Mouse (Mus musculus) midbrain, embryonic 10.5 days (tissue): ENCODE results near the gene Nuak1. TPM values are rescaled to one million over a fixed set of nuclear protein-coding genes. Genes with fewer than 3 reads are reported as not detected.
A peak's percentile ranks its signal among the peaks of the same experiment; 100 is the strongest.

ENCODE experiments used
- DNase-seq: peaks from one replicate; pipeline ENCODE4 v3.0.0-alpha.2; 2017; ENCODE audit warnings: low spot score
- H3K27ac ChIP-seq: fragments of 300-500 bp; sonication (generic); replicated peaks from 2 replicates; pipeline ENCODE4 v1.5.1; 2016; ENCODE audit warnings: mild to moderate bottlenecking
- H3K27me3 ChIP-seq: fragments of 300-500 bp; sonication (generic); 2 replicates; pipeline ENCODE4 v1.6.1; 2016; ENCODE audit warnings: low read depth, mild to moderate bottlenecking; ENCODE audit not compliant: poor library complexity, severe bottlenecking
- H3K36me3 ChIP-seq: fragments of 300-500 bp; sonication (generic); 2 replicates; pipeline ENCODE4 v1.6.1; 2016; ENCODE audit warnings: mild to moderate bottlenecking, moderate library complexity
- H3K4me1 ChIP-seq: fragments of 300-500 bp; sonication (generic); 2 replicates; pipeline ENCODE4 v1.6.1; 2016
- H3K4me3 ChIP-seq: fragments of 300-500 bp; sonication (generic); 2 replicates; pipeline ENCODE4 v1.5.1; 2016; ENCODE audit warnings: mild to moderate bottlenecking, moderate library complexity
- H3K9me3 ChIP-seq: fragments of 300-500 bp; sonication (generic); replicated peaks from 2 replicates; pipeline ENCODE4 v1.6.1; 2016; ENCODE audit warnings: mild to moderate bottlenecking
- WGBS: fragments of 180-500 bp; shearing (Covaris S2); methylation state at CpG from one replicate; pipeline ENCODE4 v1.1.7; 2016; 5-methylcytosine and 5-hydroxymethylcytosine counted together
- polyA plus RNA-seq: library from polyadenylated mRNA; unstranded; fragments of >200 nt; fragmentation: Nextera tagmentation; extraction: Ambion mirVana; gene quantifications from 2 replicates; pipeline ENCODE4 v1.2.1, GENCODE M21; 2016

The Nuak1 gene
- polyA plus RNA-seq, 1 experiment from 2014 or later = 4.0 TPM

- DNase-seq = peak; percentile 64
- Histone ChIP-seq H3K9me3 (no peaks in the 10 kb centered on the region), H3K4me3 (no peak overlapping the region), H3K4me1 (peaks cover 61% of the 10 kb centered on the region), H3K27ac (peak overlapping the region; percentile 83), H3K27me3 (no peaks in the 10 kb centered on the region), H3K36me3 (no peaks in the 10 kb centered on the region)
- WGBS = 19% methylated on average over 6 of the region's 6 CpGs
Observed at GRCm38 (mm10) chr10:84467555-84468164, 27.3 kb upstream of the Nuak1 start.

- DNase-seq = no peak
- Histone ChIP-seq H3K36me3 (no peaks in the 10 kb centered on the region), H3K9me3 (no peaks in the 10 kb centered on the region), H3K27ac (peak overlapping the region; percentile 66), H3K27me3 (no peaks in the 10 kb centered on the region), H3K4me3 (no peak overlapping the region), H3K4me1 (peaks cover 61% of the 10 kb centered on the region)
- 68% methylated on average over 4 of the region's 4 CpGs for WGBS
Observed at GRCm38 (mm10) chr10:84465511-84465910, 25.1 kb upstream of the Nuak1 start.

- H3K4me3 ChIP-seq = no peak overlapping the region
- WGBS = 82% methylated on average over 8 of the region's 8 CpGs
- peaks cover 52% of the 10 kb centered on the region for H3K4me1 ChIP-seq
- no peak for DNase-seq
- H3K27me3 ChIP-seq = no peaks in the 10 kb centered on the region
- no peaks in the 10 kb centered on the region for H3K9me3 ChIP-seq
- no peaks in the 10 kb centered on the region for H3K36me3 ChIP-seq
- H3K27ac ChIP-seq = peak overlapping the region; percentile 10; the same call in 1 of the 2 replicates
Observed at GRCm38 (mm10) chr10:84460420-84461101, 20.2 kb upstream of the Nuak1 start.

- H3K36me3 ChIP-seq = no peaks in the 10 kb centered on the region
- WGBS = 84% methylated on average over 5 of the region's 5 CpGs
- H3K4me3 ChIP-seq = no peak overlapping the region
- no peak for DNase-seq
- H3K9me3 ChIP-seq = no peaks in the 10 kb centered on the region
- no peaks in the 10 kb centered on the region for H3K27me3 ChIP-seq
- peaks cover 34% of the 10 kb centered on the region for H3K4me1 ChIP-seq
- H3K27ac ChIP-seq = peak overlapping the region; percentile 52; the same call in 1 of the 2 replicates
Observed at GRCm38 (mm10) chr10:84458094-84458493, 17.7 kb upstream of the Nuak1 start.

- Histone ChIP-seq H3K27me3 (no peaks in the 10 kb centered on the region), H3K36me3 (no peaks in the 10 kb centered on the region), H3K27ac (0 out of 2 replicates have a peak overlapping the region, but pooled peaks have one; percentile 6), H3K9me3 (no peaks in the 10 kb centered on the region), H3K4me3 (no peak overlapping the region), H3K4me1 (peaks cover 34% of the 10 kb centered on the region)
- DNase-seq = no peak
- 87% methylated on average over 9 of the region's 9 CpGs for WGBS
Observed at GRCm38 (mm10) chr10:84457539-84457938, 17.1 kb upstream of the Nuak1 start.

- no peak for DNase-seq
- Histone ChIP-seq H3K9me3 (no peaks in the 10 kb centered on the region), H3K27me3 (no peaks in the 10 kb centered on the region), H3K27ac (peak overlapping the region; percentile 25; the same call in 1 of the 2 replicates), H3K36me3 (no peaks in the 10 kb centered on the region), H3K4me1 (peaks cover 36% of the 10 kb centered on the region), H3K4me3 (no peak overlapping the region)
- 56% methylated on average over 9 of the region's 9 CpGs for WGBS
Observed at GRCm38 (mm10) chr10:84456632-84457320, 16.4 kb upstream of the Nuak1 start.

- H3K4me1 ChIP-seq = peaks cover 56% of the 10 kb centered on the region
- H3K36me3 ChIP-seq = no peaks in the 10 kb centered on the region
- no peaks in the 10 kb centered on the region for H3K9me3 ChIP-seq
- H3K4me3 ChIP-seq = no peak overlapping the region
- no peak for DNase-seq
- no peaks in the 10 kb centered on the region for H3K27me3 ChIP-seq
- peak overlapping the region; percentile 33; the same call in 1 of the 2 replicates for H3K27ac ChIP-seq
- 74% methylated on average over 4 of the region's 4 CpGs for WGBS
Observed at GRCm38 (mm10) chr10:84451883-84452282, 11.5 kb upstream of the Nuak1 start.

GRCm38 (mm10) chr10:84450654-84451053, 10.3 kb upstream of the Nuak1 start:
- peak overlapping the region; percentile 78 for H3K27ac ChIP-seq
- DNase-seq = peak; percentile 86
- H3K4me1 ChIP-seq = peaks cover 58% of the 10 kb centered on the region
- 3% methylated on average over 10 of the region's 10 CpGs for WGBS
- no peak overlapping the region for H3K4me3 ChIP-seq
- no peaks in the 10 kb centered on the region for H3K36me3 ChIP-seq
- no peaks in the 10 kb centered on the region for H3K27me3 ChIP-seq
- no peaks in the 10 kb centered on the region for H3K9me3 ChIP-seq

- Histone ChIP-seq H3K4me3 (no peak overlapping the region), H3K27me3 (no peaks in the 10 kb centered on the region), H3K27ac (peak overlapping the region; percentile 78), H3K4me1 (peaks cover 67% of the 10 kb centered on the region), H3K9me3 (no peaks in the 10 kb centered on the region), H3K36me3 (no peaks in the 10 kb centered on the region)
- WGBS = 79% methylated on average over 8 of the region's 8 CpGs
- peak; percentile 16 for DNase-seq
Observed at GRCm38 (mm10) chr10:84449733-84450132, 9.3 kb upstream of the Nuak1 start.

GRCm38 (mm10) chr10:84447411-84447821, 7.0 kb upstream of the Nuak1 start:
- Histone ChIP-seq H3K4me1 (peaks cover 90% of the 10 kb centered on the region), H3K27ac (peak overlapping the region; percentile 88), H3K36me3 (no peaks in the 10 kb centered on the region), H3K4me3 (0 out of 2 replicates have a peak overlapping the region, but pooled peaks have one; percentile 12), H3K9me3 (no peaks in the 10 kb centered on the region), H3K27me3 (no peaks in the 10 kb centered on the region)
- WGBS = 5% methylated on average over 8 of the region's 8 CpGs
- DNase-seq = peak; percentile 84

- Histone ChIP-seq H3K9me3 (no peaks in the 10 kb centered on the region), H3K36me3 (no peaks in the 10 kb centered on the region), H3K27me3 (no peaks in the 10 kb centered on the region), H3K4me3 (0 out of 2 replicates have a peak overlapping the region, but pooled peaks have one; percentile 5), H3K4me1 (peaks cover 94% of the 10 kb centered on the region), H3K27ac (peak overlapping the region; percentile 88)
- WGBS = 72% methylated on average over 6 of the region's 6 CpGs
- no peak for DNase-seq
Observed at GRCm38 (mm10) chr10:84446661-84447060, 6.3 kb upstream of the Nuak1 start.

GRCm38 (mm10) chr10:84444396-84444795, 4.0 kb upstream of the Nuak1 start:
- 0 out of 2 replicates have a peak overlapping the region, but pooled peaks have one; percentile 88 for H3K27ac ChIP-seq
- 79% methylated on average over 9 of the region's 9 CpGs for WGBS

More at GRCm38 (mm10) chr10:84444396-84444795, 4.0 kb upstream of the Nuak1 start:
- Histone ChIP-seq H3K36me3 (no peaks in the 10 kb centered on the region), H3K27me3 (no peaks in the 10 kb centered on the region), H3K9me3 (no peaks in the 10 kb centered on the region), H3K4me1 (peaks cover 89% of the 10 kb centered on the region), H3K4me3 (no peak overlapping the region)
- peak; percentile 26 for DNase-seq
